Mouse (Mus musculus) lung, adult 2 months (tissue): ENCODE measurements around the gene Slc25a22.

ENCODE experiments used
- CTCF ChIP-seq: fragments of 200-500 bp; IDR thresholded peaks from 2 replicates; pipeline ENCODE4 v1.5.1; 2011; ENCODE audit warnings: mild to moderate bottlenecking, low read length, control low read depth; ENCODE audit not compliant: insufficient read depth
- POLR2A ChIP-seq: fragments of 200-500 bp; IDR thresholded peaks from 2 replicates; pipeline ENCODE4 v1.6.1; 2011; ENCODE audit warnings: low read depth, mild to moderate bottlenecking, control low read depth, low read length, borderline replicate concordance; ENCODE audit errors: extremely low read depth

DNA sequence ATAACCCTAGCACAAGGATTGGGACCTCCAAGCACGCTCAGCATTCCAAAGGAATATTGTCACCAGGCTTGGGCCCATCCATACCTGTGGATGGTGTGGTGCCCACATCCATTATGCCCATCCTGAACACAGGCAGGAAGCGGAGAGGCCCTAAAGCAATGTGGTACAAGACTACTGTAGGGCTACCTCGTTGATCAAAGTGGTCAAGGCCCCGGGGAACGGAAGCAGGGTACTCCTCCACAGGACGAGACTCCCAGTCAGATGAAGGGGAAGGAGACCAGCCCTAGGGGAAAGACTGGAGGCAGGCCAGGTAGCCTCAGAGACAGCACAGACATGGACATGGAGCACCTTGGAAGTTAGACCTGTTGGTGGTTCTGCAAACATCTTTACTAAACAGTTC is 35.1 kb upstream of the Slc25a22 start:
- TF ChIP-seq CTCF (no peak), POLR2A (peak; percentile 17; the same call in 1 of the 2 replicates)
